Mouse (Mus musculus): Measurements from ENCODE around the gene Retn. TPM values are rescaled to one million over a fixed set of nuclear protein-coding genes. Genes with fewer than 3 reads are reported as not detected.

Retn gene
- polyA plus RNA-seq, 1 experiment = 0.94 TPM

- H3K36me3 ChIP-seq (ENCODE audit: control insufficient read depth, insufficient read depth, low read length, poor library complexity, severe bottlenecking) = 0 out of 2 replicates have a peak, but pooled peaks cover 4% of the 10 kb centered on the region
- no peak overlapping the region for H3K27ac ChIP-seq (ENCODE audit: insufficient read depth, low read length)
- no peak overlapping the region for H3K4me3 ChIP-seq (ENCODE audit: low read depth, low read length)
- no peaks in the 10 kb centered on the region for H3K27me3 ChIP-seq (ENCODE audit: control insufficient read depth, insufficient read depth, low read length, poor library complexity, severe bottlenecking)
- no peaks in the 10 kb centered on the region for H3K9me3 ChIP-seq (replicated peaks; ENCODE audit: control insufficient read depth, insufficient read depth, low read length, poor library complexity, severe bottlenecking)
- no peaks in the 10 kb centered on the region for H3K4me1 ChIP-seq (ENCODE audit: control insufficient read depth, insufficient read depth, low read length)
- TF ChIP-seq EP300 (IDR thresholded peaks at IDR 0.05; ENCODE audit: insufficient read depth, low read depth, low read length) = no peak
- peak; percentile 66 for TF ChIP-seq CTCF (IDR thresholded peaks at IDR 0.05; ENCODE audit: low read depth, low read length)
- H3K9ac ChIP-seq (ENCODE audit: low read depth, poor library complexity, severe bottlenecking) = no peak overlapping the region
These were observed 9.8 kb upstream of the Retn start for GRCm38 (mm10) chr8:3645804-3646203.

GRCm38 (mm10) chr8:3646824-3647531 is 8.6 kb upstream of the Retn start:
- Histone ChIP-seq H3K9me3 (replicated peaks; ENCODE audit: control insufficient read depth, insufficient read depth, low read length, poor library complexity, severe bottlenecking) (no peaks in the 10 kb centered on the region), H3K4me3 (ENCODE audit: low read depth, low read length) (no peak overlapping the region), H3K9ac (ENCODE audit: low read depth, poor library complexity, severe bottlenecking) (no peak overlapping the region), H3K4me1 (ENCODE audit: control insufficient read depth, insufficient read depth, low read length) (no peaks in the 10 kb centered on the region), H3K36me3 (ENCODE audit: control insufficient read depth, insufficient read depth, low read length, poor library complexity, severe bottlenecking) (no peaks in the 10 kb centered on the region), H3K27ac (ENCODE audit: insufficient read depth, low read length) (no peak overlapping the region; the same call in 1 of the 2 replicates), H3K27me3 (ENCODE audit: control insufficient read depth, insufficient read depth, low read length, poor library complexity, severe bottlenecking) (no peaks in the 10 kb centered on the region)
- no peak for TF ChIP-seq POLR2A (IDR thresholded peaks at IDR 0.05; ENCODE audit: insufficient read depth, low read length)

GRCm38 (mm10) chr8:3647561-3647960 is 8.0 kb upstream of the Retn start:
- no peak overlapping the region for H3K4me3 ChIP-seq (ENCODE audit: low read depth, low read length)
- H3K27me3 ChIP-seq (ENCODE audit: control insufficient read depth, insufficient read depth, low read length, poor library complexity, severe bottlenecking) = no peaks in the 10 kb centered on the region
- no peaks in the 10 kb centered on the region for H3K9me3 ChIP-seq (replicated peaks; ENCODE audit: control insufficient read depth, insufficient read depth, low read length, poor library complexity, severe bottlenecking)
- H3K36me3 ChIP-seq (ENCODE audit: control insufficient read depth, insufficient read depth, low read length, poor library complexity, severe bottlenecking) = no peaks in the 10 kb centered on the region
- TF ChIP-seq POLR2A (IDR thresholded peaks at IDR 0.05; ENCODE audit: insufficient read depth, low read length) = no peak
- no peak overlapping the region for H3K9ac ChIP-seq (ENCODE audit: low read depth, poor library complexity, severe bottlenecking)
- no peak overlapping the region; the same call in 1 of the 2 replicates for H3K27ac ChIP-seq (ENCODE audit: insufficient read depth, low read length)
- H3K4me1 ChIP-seq (ENCODE audit: control insufficient read depth, insufficient read depth, low read length) = no peaks in the 10 kb centered on the region

DNA sequence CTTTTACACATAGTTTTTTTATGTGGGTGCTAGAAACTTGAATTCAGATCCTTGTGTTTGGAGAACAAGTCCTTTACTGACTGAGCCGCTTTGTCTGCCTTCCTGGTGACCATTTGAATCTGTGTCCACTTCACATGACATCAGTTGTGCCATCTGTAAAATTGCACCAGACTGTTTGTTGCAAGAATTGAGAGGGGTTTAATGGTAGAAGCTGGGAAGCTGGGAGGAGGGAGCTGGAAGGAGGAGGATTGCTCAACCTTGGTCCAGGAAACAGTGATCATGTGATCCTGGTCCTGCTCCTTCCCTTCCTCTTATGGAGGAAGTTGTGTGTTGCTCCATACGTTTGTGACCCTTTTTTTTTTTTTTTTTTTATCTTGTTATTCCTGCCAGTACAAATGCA is 7.3 kb upstream of the Retn start:
- H3K9ac ChIP-seq (ENCODE audit: low read depth, poor library complexity, severe bottlenecking) = no peak overlapping the region
- no peak overlapping the region for H3K4me3 ChIP-seq (ENCODE audit: low read depth, low read length)
- H3K27me3 ChIP-seq (ENCODE audit: control insufficient read depth, insufficient read depth, low read length, poor library complexity, severe bottlenecking) = no peaks in the 10 kb centered on the region
- TF ChIP-seq EP300 (IDR thresholded peaks at IDR 0.05; ENCODE audit: insufficient read depth, low read depth, low read length) (no peak), CTCF (IDR thresholded peaks at IDR 0.05; ENCODE audit: low read depth, low read length) (no peak), POLR2A (IDR thresholded peaks at IDR 0.05; ENCODE audit: insufficient read depth, low read length) (no peak)
- no peak overlapping the region for H3K27ac ChIP-seq (ENCODE audit: insufficient read depth, low read length)
- no peaks in the 10 kb centered on the region for H3K4me1 ChIP-seq (ENCODE audit: control insufficient read depth, insufficient read depth, low read length)
- H3K9me3 ChIP-seq (replicated peaks; ENCODE audit: control insufficient read depth, insufficient read depth, low read length, poor library complexity, severe bottlenecking) = no peaks in the 10 kb centered on the region
- no peaks in the 10 kb centered on the region for H3K36me3 ChIP-seq (ENCODE audit: control insufficient read depth, insufficient read depth, low read length, poor library complexity, severe bottlenecking)

DNA sequence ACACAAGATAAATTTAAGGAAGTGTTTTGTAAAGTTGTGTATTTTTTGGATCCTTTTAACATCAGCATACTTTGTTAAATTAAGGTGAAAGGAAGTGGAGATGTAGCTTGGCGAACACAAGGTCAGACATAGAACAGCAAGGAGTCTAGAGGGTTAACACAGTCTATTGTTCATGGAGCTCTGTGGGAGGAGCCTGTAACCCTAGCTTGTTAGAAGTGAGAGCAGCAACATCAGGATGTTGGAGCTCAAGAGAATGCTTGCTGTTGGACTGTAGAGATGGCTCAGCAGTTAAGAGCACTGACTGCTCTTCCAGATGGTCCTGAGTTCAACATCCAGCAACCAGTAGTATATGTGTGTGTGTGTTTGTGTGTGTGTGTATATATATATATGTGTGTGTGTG is 6.6 kb upstream of the Retn start:
- H3K27ac ChIP-seq (ENCODE audit: insufficient read depth, low read length) = no peak overlapping the region
- no peak overlapping the region for H3K9ac ChIP-seq (ENCODE audit: low read depth, poor library complexity, severe bottlenecking)
- H3K36me3 ChIP-seq (ENCODE audit: control insufficient read depth, insufficient read depth, low read length, poor library complexity, severe bottlenecking) = no peaks in the 10 kb centered on the region
- no peaks in the 10 kb centered on the region for H3K9me3 ChIP-seq (replicated peaks; ENCODE audit: control insufficient read depth, insufficient read depth, low read length, poor library complexity, severe bottlenecking)
- TF ChIP-seq POLR2A (IDR thresholded peaks at IDR 0.05; ENCODE audit: insufficient read depth, low read length) (no peak), EP300 (IDR thresholded peaks at IDR 0.05; ENCODE audit: insufficient read depth, low read depth, low read length) (no peak), CTCF (IDR thresholded peaks at IDR 0.05; ENCODE audit: low read depth, low read length) (no peak)
- no peaks in the 10 kb centered on the region for H3K27me3 ChIP-seq (ENCODE audit: control insufficient read depth, insufficient read depth, low read length, poor library complexity, severe bottlenecking)
- no peak overlapping the region for H3K4me3 ChIP-seq (ENCODE audit: low read depth, low read length)
- H3K4me1 ChIP-seq (ENCODE audit: control insufficient read depth, insufficient read depth, low read length) = no peaks in the 10 kb centered on the region

DNA sequence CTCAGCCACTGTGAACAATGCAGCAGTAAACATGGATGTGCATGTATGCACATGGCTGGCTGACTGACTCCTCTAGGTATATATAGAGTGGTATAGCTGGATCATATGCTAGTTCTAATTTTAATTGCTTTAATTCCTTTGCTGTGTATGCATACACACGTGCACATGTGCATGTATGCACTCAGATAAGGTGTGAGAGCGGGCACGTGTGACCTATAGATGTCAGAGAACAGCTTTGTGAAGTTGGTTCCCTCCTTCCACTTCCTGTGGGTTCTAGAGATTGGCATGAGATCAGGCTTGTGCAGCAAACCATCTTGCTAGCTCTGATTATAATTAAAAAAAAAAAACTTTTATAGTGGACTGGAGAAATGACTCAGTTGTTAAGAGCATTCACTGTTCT is 2.7 kb upstream of the Retn start:
- Histone ChIP-seq H3K9me3 (replicated peaks; ENCODE audit: control insufficient read depth, insufficient read depth, low read length, poor library complexity, severe bottlenecking) (no peaks in the 10 kb centered on the region), H3K4me1 (ENCODE audit: control insufficient read depth, insufficient read depth, low read length) (peaks cover 2% of the 10 kb centered on the region), H3K27me3 (ENCODE audit: control insufficient read depth, insufficient read depth, low read length, poor library complexity, severe bottlenecking) (no peaks in the 10 kb centered on the region), H3K4me3 (ENCODE audit: low read depth, low read length) (no peak overlapping the region), H3K9ac (ENCODE audit: low read depth, poor library complexity, severe bottlenecking) (no peak overlapping the region), H3K27ac (ENCODE audit: insufficient read depth, low read length) (no peak overlapping the region), H3K36me3 (ENCODE audit: control insufficient read depth, insufficient read depth, low read length, poor library complexity, severe bottlenecking) (no peaks in the 10 kb centered on the region)
- TF ChIP-seq EP300 (IDR thresholded peaks at IDR 0.05; ENCODE audit: insufficient read depth, low read depth, low read length) (no peak), POLR2A (IDR thresholded peaks at IDR 0.05; ENCODE audit: insufficient read depth, low read length) (no peak), CTCF (IDR thresholded peaks at IDR 0.05; ENCODE audit: low read depth, low read length) (no peak)
